Mouse (Mus musculus): ENCODE data around the gene Ss18l2. TPM values are rescaled to one million over a fixed set of nuclear protein-coding genes. Genes with fewer than 3 reads are reported as not detected.

The Ss18l2 gene
- polyA plus RNA-seq, 1 experiment, result 10.9 TPM

GRCm38 (mm10) chr9:121762761-121763160 lies 52.6 kb downstream of the Ss18l2 start:
- H3K4me3 ChIP-seq (ENCODE audit: low read depth, low read length), result no peak overlapping the region
- peaks cover 9% of the 10 kb centered on the region for H3K4me1 ChIP-seq (ENCODE audit: control insufficient read depth, insufficient read depth, insufficient read length, low read length)
- H3K27me3 ChIP-seq (ENCODE audit: control insufficient read depth, insufficient read depth, low read length), result peaks cover 22% of the 10 kb centered on the region
- 95% methylated on average over 25 of the region's 25 CpGs for whole genome bisulfite sequencing
- no peak overlapping the region for H3K27ac ChIP-seq (ENCODE audit: insufficient read depth, low read depth, low read length)
- TF ChIP-seq CTCF (IDR thresholded peaks at IDR 0.05; ENCODE audit: extremely low read depth, insufficient read length, insufficient replicate concordance, low read depth, low read length), result no peak
- H3K36me3 ChIP-seq (ENCODE audit: control insufficient read depth, insufficient read depth, low read length), result no peaks in the 10 kb centered on the region

Other genes starting within 250 kb of the Ss18l2 start
- 168 and 248 TPM in 2 replicates for gene Cck, start 214.6 kb upstream of the Ss18l2 start, polyA plus RNA-seq (2012; rRNA removed)
- 0.32 TPM in 1 of 2 replicates, not detected in the other for gene Lyzl4, start 68.2 kb upstream of the Ss18l2 start, polyA plus RNA-seq (2012; rRNA removed)
- gene Vipr1, start 67.6 kb upstream of the Ss18l2 start, polyA plus RNA-seq (2012; rRNA removed), result 43.5 and 171 TPM in 2 replicates
- 18.2 and 27.0 TPM in 2 replicates for gene Sec22c, start 4.8 kb upstream of the Ss18l2 start, polyA plus RNA-seq (2012; rRNA removed)
- gene Nktr, start 8.8 kb downstream of the Ss18l2 start, polyA plus RNA-seq (2012; rRNA removed), result 16.7 and 30.2 TPM in 2 replicates
- 5.9 and 8.9 TPM in 2 replicates for gene Zfp651, start 49.0 kb downstream of the Ss18l2 start, polyA plus RNA-seq (2012; rRNA removed)
- gene Klhl40, start 67.3 kb downstream of the Ss18l2 start, polyA plus RNA-seq (2012; rRNA removed), result 0.14 TPM in 1 of 2 replicates, not detected in the other
- 5.1 and 5.2 TPM in 2 replicates for gene Hhatl, start 82.2 kb downstream of the Ss18l2 start, polyA plus RNA-seq (2012; rRNA removed)
- 0.65 TPM in 1 of 2 replicates, not detected in the other for gene Ccdc13, start 129.1 kb downstream of the Ss18l2 start, polyA plus RNA-seq (2012; rRNA removed)
- gene Higd1a, start 148.0 kb downstream of the Ss18l2 start, polyA plus RNA-seq (2012; rRNA removed), result 7.0 and 11.4 TPM in 2 replicates
- gene Ackr2, start 188.0 kb downstream of the Ss18l2 start, polyA plus RNA-seq (2012; rRNA removed), result 0.42 and 1.4 TPM in 2 replicates
- not detected in 2 replicates for gene Cyp8b1, start 206.0 kb downstream of the Ss18l2 start, polyA plus RNA-seq (2012; rRNA removed)
- gene Fam198a, start 240.7 kb downstream of the Ss18l2 start, polyA plus RNA-seq (2012; rRNA removed), result 0.24 and 0.39 TPM in 2 replicates